Mouse (Mus musculus) activated CD4-positive, CD25-positive, alpha-beta regulatory T cell, adult 4 months (primary cell): ENCODE results near the gene Acaca. TPM values are rescaled to one million over a fixed set of nuclear protein-coding genes. Genes with fewer than 3 reads are reported as not detected.

Source experiments
- ATAC-seq: one replicate; pipeline ENCODE4 v1.8.0; 2017
- polyA plus RNA-seq, 2 experiments: library from polyadenylated mRNA; unstranded; fragments of 100-300 nt; shearing (Covaris generic); gene quantifications; one replicate each; pipeline ENCODE4 v1.2.1; 2017

Gene Acaca
- polyA plus RNA-seq, 2 experiments from 2014 or later, result 4.9 to 5.2 TPM

DNA sequence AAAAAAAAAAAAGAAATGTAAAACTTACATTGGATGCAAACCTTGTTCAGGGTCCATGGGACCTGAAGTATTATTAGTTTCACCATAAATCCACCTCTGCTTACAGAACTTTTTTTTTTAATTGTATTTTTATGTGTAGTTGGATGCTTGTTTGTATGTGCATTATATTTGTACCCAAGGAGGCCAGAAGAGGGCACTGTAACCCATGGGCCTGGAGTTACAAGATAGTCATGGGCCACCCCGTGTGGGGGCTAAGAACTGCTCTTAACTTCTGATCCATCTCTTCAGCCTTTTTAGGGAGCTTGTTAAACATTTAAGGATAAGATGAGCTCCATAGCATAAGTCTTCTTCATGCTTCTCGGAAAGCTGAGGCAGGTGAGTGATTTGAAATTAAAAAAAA, 21.4 kb downstream of the Acaca start:
- no peak for ATAC-seq

GRCm38 (mm10) chr11:84156535-84157262, 27.2 kb downstream of the Acaca start:
- ATAC-seq, result no peak

DNA sequence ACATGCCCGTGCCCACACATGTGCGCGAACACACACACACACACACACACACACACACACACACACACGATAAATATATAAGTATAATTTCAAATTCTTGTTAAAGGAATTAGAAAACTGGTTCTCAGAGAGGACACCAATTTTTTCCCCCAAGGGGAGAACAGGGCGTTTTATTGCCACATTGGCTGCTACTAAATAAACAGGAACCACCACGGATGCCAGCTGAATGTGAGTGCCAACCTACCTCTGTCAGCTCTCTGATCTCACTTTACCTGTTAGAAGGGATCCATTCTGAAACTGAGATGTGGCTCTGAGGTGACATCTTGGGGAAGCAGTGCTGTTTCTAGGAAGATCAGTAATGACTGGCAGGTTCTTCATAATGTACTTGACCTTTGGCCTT, 34.7 kb downstream of the Acaca start:
- ATAC-seq, result no peak

DNA sequence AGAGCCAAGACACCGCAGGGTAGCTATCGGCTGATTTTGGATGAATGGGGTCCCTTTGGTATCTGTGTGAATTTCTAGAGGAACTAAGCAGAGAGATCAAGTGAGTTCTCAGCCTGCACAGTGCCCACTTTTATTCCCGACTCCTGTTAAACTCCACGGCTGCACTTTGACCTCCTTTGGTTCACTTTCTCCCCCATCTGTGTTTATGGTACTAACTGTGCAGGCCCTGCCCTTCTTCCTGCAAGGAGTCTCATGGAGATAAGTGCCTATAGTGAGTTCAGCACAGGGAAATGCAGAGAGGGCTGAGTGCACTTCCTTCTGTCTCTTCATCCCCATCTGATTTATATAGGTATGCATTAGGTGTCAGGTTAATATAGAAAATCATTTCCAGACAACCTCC, 35.1 kb downstream of the Acaca start:
- ATAC-seq, result no peak

DNA sequence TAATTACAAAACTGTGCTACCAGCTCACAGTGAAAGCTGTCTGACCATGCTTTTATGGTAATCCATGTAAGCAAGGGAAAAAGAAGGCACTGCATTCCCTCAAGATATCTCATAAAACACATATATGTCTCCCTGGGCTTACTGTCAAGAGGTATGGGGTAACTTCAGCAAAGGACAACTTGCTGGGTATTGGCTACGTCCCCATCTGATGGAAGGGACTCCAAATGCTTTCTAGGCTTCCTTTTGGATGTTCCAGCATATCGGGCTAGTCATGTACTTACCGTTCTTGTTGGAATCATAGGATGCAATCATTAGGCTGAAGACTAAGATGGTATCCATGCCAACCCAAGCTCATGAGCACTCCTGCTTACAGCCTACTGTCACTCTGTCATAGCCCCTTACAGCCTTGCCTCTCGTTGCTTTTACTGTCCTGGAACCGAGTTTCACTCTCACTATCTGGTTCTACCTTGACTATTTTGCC, 37.6 kb downstream of the Acaca start, which contains the start of gene Gm11437:
Gene Gm11437, minus strand, starts transcription at position 431 of the 481 bp plus-strand sequence.
- ATAC-seq, result no peak

DNA sequence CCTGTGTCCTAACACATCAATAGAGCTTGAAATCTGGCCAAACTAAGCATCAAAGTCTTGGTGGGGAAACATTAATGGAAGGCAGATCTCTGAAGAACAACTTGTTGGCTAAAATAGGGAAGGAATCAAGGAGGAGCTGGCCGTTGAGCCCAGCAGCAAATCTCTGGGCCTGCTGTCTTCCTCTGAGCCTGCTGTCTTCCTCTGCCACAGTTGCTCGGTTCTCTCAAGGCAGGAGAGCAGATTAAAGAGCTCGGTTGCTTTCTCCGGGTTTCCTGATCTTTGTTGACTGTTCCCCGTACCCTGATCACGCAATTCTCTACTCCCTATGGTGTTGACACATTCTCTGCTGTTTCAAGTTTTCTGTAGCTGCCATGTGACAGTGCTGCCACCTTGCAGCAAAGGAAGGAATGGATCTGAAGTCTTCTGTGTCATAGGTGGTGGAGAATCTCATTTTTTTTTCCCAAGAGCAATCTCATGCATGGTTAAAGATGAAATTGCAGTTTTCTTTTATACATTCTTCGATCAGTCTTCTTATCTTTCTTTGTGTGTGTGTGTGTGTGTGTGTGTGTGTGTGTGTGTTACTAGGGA, 39.3 kb downstream of the Acaca start:
- ATAC-seq, result no peak

DNA sequence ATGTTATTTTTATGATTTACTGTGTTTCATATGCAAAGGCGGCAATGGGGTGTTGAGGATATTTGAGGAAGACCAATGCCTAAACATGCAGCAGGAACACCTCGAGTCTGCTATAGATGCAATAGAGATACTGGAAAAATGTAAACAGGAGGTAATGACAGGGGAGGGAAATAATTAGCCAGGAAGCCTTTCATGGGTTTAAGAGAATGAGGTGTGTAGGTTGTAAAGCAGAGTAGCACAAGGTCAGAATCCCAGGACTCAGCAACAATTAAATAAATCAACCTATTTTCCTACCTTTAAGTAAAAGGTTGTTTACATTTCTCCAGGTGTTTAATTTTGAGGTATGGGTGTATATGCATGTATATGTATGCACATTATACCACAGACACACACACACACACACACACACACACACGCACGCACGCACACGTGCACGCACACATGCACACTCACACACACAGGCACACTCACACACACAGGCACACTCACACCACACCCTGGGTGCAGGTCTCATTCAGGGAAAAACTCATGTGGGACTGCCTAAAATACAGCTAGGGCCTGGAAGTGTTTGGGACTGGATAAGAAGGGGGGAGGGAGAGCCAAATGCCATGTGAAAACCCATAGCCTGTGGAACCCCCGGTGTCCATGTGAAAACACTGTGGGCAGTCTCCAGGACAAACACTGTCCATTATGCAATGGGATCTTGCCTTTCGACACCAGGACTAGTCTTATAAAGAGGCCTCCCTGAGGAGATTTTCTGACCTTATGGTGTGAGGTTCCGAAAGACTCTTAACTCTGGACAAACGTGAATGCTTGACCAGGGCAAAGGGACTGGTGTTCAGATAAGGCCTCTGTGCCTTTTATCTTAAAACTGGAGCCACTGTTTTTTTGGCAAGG, 43.3 kb downstream of the Acaca start:
- no peak for ATAC-seq

- no peak for ATAC-seq
Measured at GRCm38 (mm10) chr11:84178571-84178970, 49.1 kb downstream of the Acaca start.

DNA sequence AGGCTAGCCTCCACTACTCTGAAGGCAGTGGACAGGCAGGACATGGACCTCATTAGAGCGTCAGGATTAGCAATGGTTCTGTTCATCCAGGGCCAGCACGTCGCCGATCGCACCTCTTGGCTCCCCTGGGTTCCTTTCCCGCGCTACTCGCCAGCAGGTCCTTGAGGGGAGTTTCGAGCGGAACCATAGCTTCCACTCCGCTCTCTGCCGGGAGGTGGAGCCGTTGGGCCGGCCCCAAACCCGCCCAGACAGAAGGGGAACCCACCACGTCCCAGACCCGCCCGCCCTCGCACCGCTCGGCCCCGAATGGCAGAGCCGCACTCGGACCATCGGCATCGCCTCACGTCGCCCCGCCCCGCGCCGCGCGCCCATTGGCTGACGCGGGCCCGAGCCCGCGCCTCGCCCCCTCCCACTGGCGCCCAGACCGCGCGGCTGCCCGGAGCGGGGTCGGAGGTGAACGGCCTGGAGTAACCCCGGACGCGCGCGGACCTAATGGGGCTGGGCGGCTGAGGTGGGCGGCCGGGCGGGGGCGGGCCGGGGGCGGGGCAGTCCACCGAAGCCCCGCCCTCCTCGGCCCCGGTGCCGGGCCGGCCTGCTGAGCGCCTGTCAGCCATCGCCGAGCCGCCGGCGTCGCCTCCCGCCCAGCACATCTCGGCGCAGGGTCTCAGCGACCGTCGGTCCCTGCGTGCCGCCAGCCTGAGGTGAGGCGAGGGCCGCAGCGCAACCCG, 49.9 kb downstream of the Acaca start:
- peak; percentile 71 for ATAC-seq

GRCm38 (mm10) chr11:84179954-84180598, 50.6 kb downstream of the Acaca start:
- peak; percentile 53 for ATAC-seq

- no peak for ATAC-seq
Measured at GRCm38 (mm10) chr11:84181286-84181685, 51.8 kb downstream of the Acaca start.

DNA sequence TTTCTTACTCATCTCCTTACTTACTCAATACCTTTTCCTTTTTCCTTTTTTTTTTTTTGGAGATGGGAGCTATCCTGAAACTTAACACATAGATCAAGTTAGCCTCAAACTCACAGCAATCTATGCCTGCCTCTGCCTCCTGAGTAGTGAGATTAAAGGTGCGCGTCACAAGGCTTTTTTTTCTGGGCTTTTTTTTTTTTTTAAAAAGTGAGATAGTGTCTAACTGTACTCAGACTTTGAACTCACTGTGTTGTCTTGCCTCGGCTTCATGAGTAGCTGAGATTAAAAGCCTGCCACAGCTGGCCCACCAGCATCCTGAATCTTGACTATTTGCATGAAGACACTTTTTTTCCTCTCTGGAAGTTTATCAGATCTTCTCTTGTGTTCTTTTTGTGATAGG, 59.1 kb downstream of the Acaca start:
- ATAC-seq, result no peak

GRCm38 (mm10) chr11:84190581-84191233, 61.2 kb downstream of the Acaca start:
- ATAC-seq, result no peak

DNA sequence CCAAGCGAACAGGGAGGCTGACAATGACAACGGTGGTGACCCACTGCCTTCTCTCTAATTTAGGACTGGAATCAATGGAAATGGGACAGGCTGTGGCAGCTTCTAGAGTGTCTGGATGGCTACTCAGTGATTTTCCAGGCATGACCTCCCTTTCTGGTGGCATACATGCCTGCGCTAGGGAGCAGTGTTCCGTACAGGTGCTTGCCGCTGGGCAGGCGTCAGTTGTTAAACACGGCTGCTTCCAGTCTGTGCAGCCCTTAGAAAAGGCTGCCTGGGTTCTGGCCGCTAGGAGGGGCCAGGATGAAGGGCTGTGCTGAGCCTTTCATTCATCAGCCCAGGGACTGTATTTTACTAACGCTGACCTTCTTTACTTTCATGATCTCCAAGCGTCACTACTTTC, 63.8 kb downstream of the Acaca start:
- ATAC-seq, result no peak

DNA sequence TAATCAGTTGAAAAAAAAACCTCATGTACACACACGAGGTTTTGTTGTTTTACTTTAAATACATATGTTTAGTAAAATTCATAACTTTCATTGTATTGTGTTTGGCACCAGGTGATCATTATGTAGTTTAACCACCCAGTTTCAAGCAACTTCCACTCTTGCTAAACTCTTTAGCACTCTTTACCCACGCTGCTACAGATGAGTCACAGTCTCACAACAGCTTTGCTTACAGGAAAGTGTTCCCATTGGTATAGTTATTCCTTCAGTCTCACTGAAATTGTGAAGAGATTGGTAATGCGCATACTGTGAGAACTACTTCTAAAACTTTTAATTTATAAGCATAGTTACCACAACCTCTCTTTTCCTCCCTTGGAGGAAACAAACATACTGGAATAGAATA, 65.3 kb downstream of the Acaca start:
- ATAC-seq, result no peak

- no peak for ATAC-seq
Measured at GRCm38 (mm10) chr11:84197607-84198402, 68.3 kb downstream of the Acaca start.

GRCm38 (mm10) chr11:84205776-84206175, 76.3 kb downstream of the Acaca start:
- ATAC-seq, result no peak

- no peak for ATAC-seq
Measured at GRCm38 (mm10) chr11:84210876-84211275, 81.4 kb downstream of the Acaca start.

- ATAC-seq, result no peak
Measured at GRCm38 (mm10) chr11:84218951-84219350, 89.5 kb downstream of the Acaca start.

- ATAC-seq, result no peak
Measured at GRCm38 (mm10) chr11:84243562-84243961, 114.1 kb downstream of the Acaca start.

DNA sequence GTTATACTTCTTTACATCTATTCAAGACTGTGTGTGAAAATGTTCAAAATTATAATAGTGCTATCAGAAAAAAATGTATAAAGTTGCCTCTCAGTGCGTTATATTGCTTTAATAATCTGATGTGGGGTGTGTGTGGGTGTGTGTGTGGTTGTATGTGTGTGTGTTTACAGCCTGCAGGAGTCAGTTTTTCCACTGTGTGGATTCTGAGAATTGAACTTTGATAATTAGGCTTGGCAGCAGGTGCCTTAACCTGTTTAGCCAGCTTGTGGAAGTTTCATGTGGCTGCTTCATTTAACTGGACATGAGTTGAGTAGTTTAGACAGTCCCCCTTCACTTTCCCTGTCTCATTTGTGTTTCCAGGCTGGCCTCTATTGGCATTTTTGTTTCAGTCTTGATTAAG, 117.9 kb downstream of the Acaca start:
- no peak for ATAC-seq
